In genomic region chr10:52289261-52289660, GRCm38 (mm10) we compare ENCODE assay signal across 20 mouse cellular contexts. TPM values are rescaled to one million over a fixed set of nuclear protein-coding genes. Genes with fewer than 3 reads are reported as not detected.
A peak's percentile ranks its signal among the peaks of the same experiment; 100 is the strongest.
DNase-seq lines count a peak whose midpoint lies in the region; ATAC-seq and TF ChIP-seq lines count a peak whose summit lies in the region.
"Had no signal": no experiment of that assay in that cellular context is flagged by ENCODE, and none has a peak within 500 bp of the region (broad histone marks: within the 10 kb centered on the region; RNA-seq: fewer than 3 reads in every experiment).

No protein-coding gene starts in this region.

- DNase-seq in ES-CJ7 (ENCODE audit: low read depth, low spot score) = peak; percentile 81
- peak; percentile 48 for DNase-seq in ZHBTc4 (ENCODE audit: low read depth, low spot score)
- DNase-seq in liver, postnatal 0 days = no peak
- no peak for DNase-seq in left cerebral cortex, adult 11 months (ENCODE audit: low spot score)
- DNase-seq in midbrain, embryonic 11.5 days (ENCODE audit: low spot score, missing footprints) = no peak
- DNase-seq: adrenal gland, adult 2 months; adrenal gland, postnatal 10 days; adrenal gland, postnatal 25 days; cerebellum, adult 11-12 months; cerebellum, adult 2 months; cerebellum, adult 9-10 months; cerebellum, postnatal 10 days; cerebellum, postnatal 25 days; forebrain, postnatal 0 days had no signal

- H3K36me3 ChIP-seq in neural tube, embryonic 13.5 days = 0 out of 2 replicates have a peak, but pooled peaks cover 2% of the 10 kb centered on the region
- no peaks in the 10 kb centered on the region for H3K36me3 ChIP-seq in neural tube, embryonic 15.5 days
- peaks cover 7% of the 10 kb centered on the region; the same call in 1 of the 2 replicates for H3K36me3 ChIP-seq in liver, postnatal 0 days (replicated peaks; ENCODE audit: insufficient read depth, low read length)
- no peaks in the 10 kb centered on the region for H3K36me3 ChIP-seq in midbrain, embryonic 11.5 days (ENCODE audit: control insufficient read depth, insufficient read depth, low read length)
- H3K36me3 ChIP-seq: forebrain, embryonic 15.5 days had no signal

- 0 out of 2 replicates have a peak, but pooled peaks cover 11% of the 10 kb centered on the region for H3K4me1 ChIP-seq in neural tube, embryonic 13.5 days (replicated peaks)
- H3K4me1 ChIP-seq in neural tube, embryonic 15.5 days = 0 out of 2 replicates have a peak, but pooled peaks cover 5% of the 10 kb centered on the region
- no peaks in the 10 kb centered on the region for H3K4me1 ChIP-seq in liver, postnatal 0 days (ENCODE audit: insufficient read depth)
- no peaks in the 10 kb centered on the region for H3K4me1 ChIP-seq in midbrain, embryonic 11.5 days (ENCODE audit: control insufficient read depth, insufficient read depth, low read length)
- H3K4me1 ChIP-seq: embryonic facial prominence, embryonic 10.5 days; embryonic facial prominence, embryonic 12.5 days had no signal

- no peak for ATAC-seq in neural tube, embryonic 13.5 days (ENCODE audit: low read depth)
- ATAC-seq in neural tube, embryonic 15.5 days (ENCODE audit: low FRiP score) = no peak
- ATAC-seq in liver, postnatal 0 days = no peak
- no peak for ATAC-seq in midbrain, embryonic 11.5 days (ENCODE audit: low FRiP score)
- ATAC-seq: forebrain, postnatal 0 days had no signal

- no peak for TF ChIP-seq EP300 in liver, postnatal 0 days (IDR thresholded peaks at IDR 0.05; ENCODE audit: low read depth)

- no peaks in the 10 kb centered on the region for H3K27me3 ChIP-seq in neural tube, embryonic 13.5 days
- H3K27me3 ChIP-seq in neural tube, embryonic 15.5 days (replicated peaks) = no peaks in the 10 kb centered on the region
- H3K27me3 ChIP-seq in liver, postnatal 0 days (ENCODE audit: insufficient read depth, low read length) = no peaks in the 10 kb centered on the region
- no peaks in the 10 kb centered on the region for H3K27me3 ChIP-seq in midbrain, embryonic 11.5 days (ENCODE audit: control insufficient read depth, insufficient read depth, low read length)
- H3K27me3 ChIP-seq: embryonic facial prominence, embryonic 12.5 days; forebrain, embryonic 13.5 days; forebrain, embryonic 15.5 days had no signal

- H3K4me2 ChIP-seq in neural tube, embryonic 13.5 days = no peak overlapping the region
- H3K4me2 ChIP-seq in neural tube, embryonic 15.5 days = no peak overlapping the region
- H3K4me2 ChIP-seq in liver, postnatal 0 days (ENCODE audit: low read depth, low read length) = no peak overlapping the region
- H3K4me2 ChIP-seq in midbrain, embryonic 11.5 days = no peak overlapping the region
- H3K4me2 ChIP-seq: embryonic facial prominence, embryonic 12.5 days; forebrain, embryonic 13.5 days; forebrain, embryonic 15.5 days had no signal

- H3K9ac ChIP-seq in neural tube, embryonic 13.5 days = no peak overlapping the region
- H3K9ac ChIP-seq in neural tube, embryonic 15.5 days (replicated peaks) = no peak overlapping the region
- H3K9ac ChIP-seq in liver, postnatal 0 days (replicated peaks) = no peak overlapping the region
- no peak overlapping the region for H3K9ac ChIP-seq in midbrain, embryonic 11.5 days (ENCODE audit: low read length)
- H3K9ac ChIP-seq: embryonic facial prominence, embryonic 12.5 days; forebrain, embryonic 13.5 days; forebrain, embryonic 15.5 days; forebrain, postnatal 0 days had no signal

- WGBS in neural tube, embryonic 13.5 days = 81% methylated on average over 3 of the region's 3 CpGs
- WGBS in neural tube, embryonic 15.5 days = 86% methylated on average over 3 of the region's 3 CpGs
- WGBS in liver, postnatal 0 days (ENCODE audit: insufficient replicate concordance) = 89% methylated on average over 3 of the region's 3 CpGs
- WGBS in midbrain, embryonic 11.5 days = 91% methylated on average over 3 of the region's 3 CpGs

- 0 out of 2 replicates have a peak overlapping the region, but pooled peaks have one; percentile 56 for H3K27ac ChIP-seq in neural tube, embryonic 13.5 days (replicated peaks)
- no peak overlapping the region for H3K27ac ChIP-seq in neural tube, embryonic 15.5 days (replicated peaks)
- H3K27ac ChIP-seq in liver, postnatal 0 days (ENCODE audit: low read depth) = no peak overlapping the region
- no peak overlapping the region for H3K27ac ChIP-seq in midbrain, embryonic 11.5 days (ENCODE audit: low read depth, low read length)
- H3K27ac ChIP-seq: embryonic facial prominence, embryonic 10.5 days; embryonic facial prominence, embryonic 12.5 days; forebrain, embryonic 13.5 days; forebrain, embryonic 15.5 days had no signal

- no peaks in the 10 kb centered on the region for H3K9me3 ChIP-seq in neural tube, embryonic 13.5 days
- H3K9me3 ChIP-seq in neural tube, embryonic 15.5 days (replicated peaks) = no peaks in the 10 kb centered on the region
- H3K9me3 ChIP-seq in liver, postnatal 0 days (ENCODE audit: low read length) = no peaks in the 10 kb centered on the region
- H3K9me3 ChIP-seq in midbrain, embryonic 11.5 days (ENCODE audit: control insufficient read depth, low read length) = no peaks in the 10 kb centered on the region
- H3K9me3 ChIP-seq: embryonic facial prominence, embryonic 10.5 days; embryonic facial prominence, embryonic 12.5 days; forebrain, embryonic 13.5 days; forebrain, embryonic 15.5 days had no signal

- TF ChIP-seq CTCF in liver, postnatal 0 days (IDR thresholded peaks at IDR 0.05; ENCODE audit: low read depth) = no peak

- H3K4me3 ChIP-seq in neural tube, embryonic 13.5 days = no peak overlapping the region
- no peak overlapping the region for H3K4me3 ChIP-seq in neural tube, embryonic 15.5 days (replicated peaks)
- no peak overlapping the region for H3K4me3 ChIP-seq in liver, postnatal 0 days (ENCODE audit: low read depth, low read length)
- H3K4me3 ChIP-seq in midbrain, embryonic 11.5 days (ENCODE audit: low read depth, low read length) = no peak overlapping the region
- H3K4me3 ChIP-seq: embryonic facial prominence, embryonic 10.5 days; embryonic facial prominence, embryonic 12.5 days; forebrain, embryonic 13.5 days; forebrain, embryonic 15.5 days had no signal

RNA-seq across cellular contexts. Expression of gene Dcbld1, which starts 55.8 kb away (rescaled TPM):
- polyA plus RNA-seq in neural tube, embryonic 13.5 days (2015; fragmentation: Nextera tagmentation; extraction: Ambion mirVana) = 35.2 and 37.0 TPM in 2 replicates
- polyA plus RNA-seq in neural tube, embryonic 15.5 days (2015; fragmentation: Nextera tagmentation; extraction: Ambion mirVana) = 25.1 and 29.6 TPM in 2 replicates
- polyA plus RNA-seq in liver, postnatal 0 days (2015; fragmentation: Nextera tagmentation; extraction: Ambion mirVana) = 5.1 and 7.4 TPM in 2 replicates
- polyA plus RNA-seq in midbrain, embryonic 11.5 days (2014; fragmentation: Nextera tagmentation; extraction: Ambion mirVana) = 16.5 and 17.4 TPM in 2 replicates

Comparison
In these comparisons a context has a peak if more than half of its experiments do, and no peak if none do; other contexts are left out.
1. DNase-seq: peak in ES-CJ7 (single experiment) and ZHBTc4 (single experiment); none in liver, postnatal 0 days (single experiment), left cerebral cortex, adult 11 months (single experiment) and midbrain, embryonic 11.5 days (single experiment).